Mouse (Mus musculus) intestine, embryonic 16.5 days (tissue): ENCODE data around the gene Ssbp3. TPM values are rescaled to one million over a fixed set of nuclear protein-coding genes. Genes with fewer than 3 reads are reported as not detected.
A peak's percentile ranks its signal among the peaks of the same experiment; 100 is the strongest.

ENCODE experiments used
- ATAC-seq: fragments of 200-750 bp; cut with Nextera tagmentation; 2 replicates; pipeline ENCODE4 v1.8.0; 2017; ENCODE audit warnings: moderate TSS enrichment, moderate library complexity
- H3K27ac ChIP-seq: fragments of 300-500 bp; sonication (generic); 2 replicates; pipeline ENCODE4 v1.5.1; 2014; ENCODE audit warnings: mild to moderate bottlenecking, low read length
- H3K27me3 ChIP-seq: fragments of 300-500 bp; sonication (generic); replicated peaks from 2 replicates; pipeline ENCODE4 v1.6.1; 2014; ENCODE audit warnings: low read length, control low read depth, mixed read lengths; ENCODE audit not compliant: control insufficient read depth, insufficient read depth
- H3K36me3 ChIP-seq: fragments of 300-500 bp; sonication (generic); 2 replicates; pipeline ENCODE4 v1.6.1; 2014; ENCODE audit warnings: low read length, control low read depth; ENCODE audit not compliant: control insufficient read depth, insufficient read depth
- H3K4me1 ChIP-seq: fragments of 300-500 bp; sonication (generic); 2 replicates; pipeline ENCODE4 v1.6.1; 2014; ENCODE audit warnings: low read length, control low read depth, mixed read lengths; ENCODE audit not compliant: control insufficient read depth, insufficient read depth
- H3K4me2 ChIP-seq: fragments of 300-500 bp; sonication (generic); 2 replicates; pipeline ENCODE4 v1.6.1; 2014; ENCODE audit warnings: low read depth, low read length, control low read depth
- H3K4me3 ChIP-seq: fragments of 300-500 bp; sonication (generic); 2 replicates; pipeline ENCODE4 v1.5.1; 2014; ENCODE audit warnings: mild to moderate bottlenecking, low read length
- H3K9ac ChIP-seq: fragments of 300-500 bp; sonication (generic); 2 replicates; pipeline ENCODE4 v1.6.1; 2014; ENCODE audit warnings: low read depth, low read length
- H3K9me3 ChIP-seq: fragments of 300-500 bp; sonication (generic); 2 replicates; pipeline ENCODE4 v1.6.1; 2016; ENCODE audit warnings: low read length, control low read depth; ENCODE audit not compliant: control insufficient read depth
- WGBS: fragments of 180-500 bp; shearing (Covaris S2); extraction: QIAGEN DNeasy Blood & Tissue Kit; methylation state at CpG from one replicate; pipeline ENCODE4 v1.1.7; 2014; 5-methylcytosine and 5-hydroxymethylcytosine counted together
- polyA plus RNA-seq: library from polyadenylated mRNA; unstranded; fragments of >200 nt; fragmentation: Nextera tagmentation; extraction: Ambion mirVana; gene quantifications from 2 replicates; pipeline ENCODE4 v1.2.1, GENCODE M21; 2015

Gene Ssbp3
- polyA plus RNA-seq, 1 experiment from 2014 or later = 38.0 TPM

GRCm38 (mm10) chr4:106947741-106948140 is 37.2 kb downstream of the Ssbp3 start:
- no peak overlapping the region for H3K4me2 ChIP-seq
- H3K27ac ChIP-seq = no peak overlapping the region
- ATAC-seq = no peak
- H3K9me3 ChIP-seq = no peaks in the 10 kb centered on the region
- no peaks in the 10 kb centered on the region for H3K27me3 ChIP-seq
- H3K36me3 ChIP-seq = no peaks in the 10 kb centered on the region
- H3K4me3 ChIP-seq = no peak overlapping the region
- H3K9ac ChIP-seq = no peak overlapping the region
- H3K4me1 ChIP-seq = peaks cover 29% of the 10 kb centered on the region
- WGBS = 71% methylated on average over 3 of the region's 3 CpGs

GRCm38 (mm10) chr4:106948546-106948945 is 38.0 kb downstream of the Ssbp3 start:
- Histone ChIP-seq H3K27ac (no peak overlapping the region), H3K36me3 (no peaks in the 10 kb centered on the region), H3K4me2 (no peak overlapping the region), H3K27me3 (no peaks in the 10 kb centered on the region), H3K9ac (no peak overlapping the region), H3K4me1 (peaks cover 29% of the 10 kb centered on the region), H3K9me3 (no peaks in the 10 kb centered on the region), H3K4me3 (no peak overlapping the region)
- peak; percentile 57 for ATAC-seq
- WGBS = 52% methylated on average over 7 of the region's 7 CpGs

GRCm38 (mm10) chr4:106949200-106949599 is 38.7 kb downstream of the Ssbp3 start:
- no peaks in the 10 kb centered on the region for H3K9me3 ChIP-seq
- 64% methylated on average over 6 of the region's 6 CpGs for WGBS
- H3K27me3 ChIP-seq = no peaks in the 10 kb centered on the region
- no peak overlapping the region for H3K4me3 ChIP-seq
- ATAC-seq = no peak
- peaks cover 29% of the 10 kb centered on the region for H3K4me1 ChIP-seq
- H3K9ac ChIP-seq = no peak overlapping the region
- H3K36me3 ChIP-seq = no peaks in the 10 kb centered on the region
- H3K4me2 ChIP-seq = no peak overlapping the region
- H3K27ac ChIP-seq = 0 out of 2 replicates have a peak overlapping the region, but pooled peaks have one; percentile 14

- ATAC-seq = no peak
- H3K27me3 ChIP-seq = no peaks in the 10 kb centered on the region
- no peak overlapping the region for H3K4me3 ChIP-seq
- H3K9me3 ChIP-seq = no peaks in the 10 kb centered on the region
- no peak overlapping the region for H3K4me2 ChIP-seq
- no peak overlapping the region for H3K9ac ChIP-seq
- H3K36me3 ChIP-seq = no peaks in the 10 kb centered on the region
- 75% methylated on average over 4 of the region's 4 CpGs for WGBS
- no peak overlapping the region for H3K27ac ChIP-seq
- H3K4me1 ChIP-seq = peaks cover 30% of the 10 kb centered on the region
These were observed 40.3 kb downstream of the Ssbp3 start for GRCm38 (mm10) chr4:106950801-106951200.

GRCm38 (mm10) chr4:106951455-106951854 is 41.0 kb downstream of the Ssbp3 start:
- 49% methylated on average over 4 of the region's 4 CpGs for WGBS
- no peak overlapping the region for H3K4me2 ChIP-seq
- no peaks in the 10 kb centered on the region for H3K9me3 ChIP-seq
- no peaks in the 10 kb centered on the region for H3K36me3 ChIP-seq
- no peak overlapping the region for H3K4me3 ChIP-seq
- no peak for ATAC-seq
- no peak overlapping the region for H3K9ac ChIP-seq
- no peak overlapping the region for H3K27ac ChIP-seq
- peaks cover 36% of the 10 kb centered on the region for H3K4me1 ChIP-seq
- no peaks in the 10 kb centered on the region for H3K27me3 ChIP-seq

GRCm38 (mm10) chr4:106953221-106953620 is 42.7 kb downstream of the Ssbp3 start:
- no peak for ATAC-seq
- Histone ChIP-seq H3K4me1 (peaks cover 43% of the 10 kb centered on the region), H3K9me3 (no peaks in the 10 kb centered on the region), H3K4me2 (no peak overlapping the region), H3K36me3 (no peaks in the 10 kb centered on the region), H3K9ac (no peak overlapping the region), H3K27me3 (no peaks in the 10 kb centered on the region), H3K27ac (no peak overlapping the region), H3K4me3 (no peak overlapping the region)

- 86% methylated on average over 5 of the region's 5 CpGs for WGBS
- H3K9me3 ChIP-seq = no peaks in the 10 kb centered on the region
These were observed 43.3 kb downstream of the Ssbp3 start for GRCm38 (mm10) chr4:106953760-106954159.

GRCm38 (mm10) chr4:106955729-106956712 is 45.5 kb downstream of the Ssbp3 start:
- peaks cover 44% of the 10 kb centered on the region for H3K4me1 ChIP-seq
- 0 out of 2 replicates have a peak overlapping the region, but pooled peaks have one; percentile 13 for H3K9ac ChIP-seq
- H3K27me3 ChIP-seq = no peaks in the 10 kb centered on the region
- peak; percentile 33 for ATAC-seq
- no peak overlapping the region for H3K4me3 ChIP-seq
- WGBS = 33% methylated on average over 19 of the region's 19 CpGs
- H3K9me3 ChIP-seq = no peaks in the 10 kb centered on the region
- no peak overlapping the region for H3K4me2 ChIP-seq
- no peaks in the 10 kb centered on the region for H3K36me3 ChIP-seq
- 0 out of 2 replicates have a peak overlapping the region, but pooled peaks have one; percentile 12 for H3K27ac ChIP-seq

More at GRCm38 (mm10) chr4:106953760-106954159, 43.3 kb downstream of the Ssbp3 start:
- Histone ChIP-seq H3K4me1 (peaks cover 43% of the 10 kb centered on the region), H3K27me3 (no peaks in the 10 kb centered on the region), H3K9ac (no peak overlapping the region), H3K4me2 (no peak overlapping the region), H3K27ac (no peak overlapping the region), H3K36me3 (no peaks in the 10 kb centered on the region), H3K4me3 (no peak overlapping the region)
- no peak for ATAC-seq

- no peak overlapping the region for H3K4me3 ChIP-seq
- no peaks in the 10 kb centered on the region for H3K27me3 ChIP-seq
- H3K9ac ChIP-seq = no peak overlapping the region
- no peak overlapping the region for H3K4me2 ChIP-seq
- H3K36me3 ChIP-seq = no peaks in the 10 kb centered on the region
- H3K9me3 ChIP-seq = no peaks in the 10 kb centered on the region
- ATAC-seq = no peak
- H3K27ac ChIP-seq = 0 out of 2 replicates have a peak overlapping the region, but pooled peaks have one; percentile 6
- peaks cover 60% of the 10 kb centered on the region for H3K4me1 ChIP-seq
- 76% methylated on average over 2 of the region's 2 CpGs for WGBS
These were observed 47.6 kb downstream of the Ssbp3 start for GRCm38 (mm10) chr4:106958117-106958516.
